Mouse (Mus musculus) cerebellum, adult 18-20 months (tissue): ENCODE measurements around the gene Cdc42ep1.
A peak's percentile ranks its signal among the peaks of the same experiment; 100 is the strongest.
"Not testable (repeated sequence)": the region's sequence is repeated elsewhere in the genome, so short reads cannot be mapped to it uniquely, and the experiment has no call there.

ENCODE experiments used
- DNase-seq, 2 experiments: peaks; one replicate each; pipeline ENCODE4 v3.0.0; 2021

The Cdc42ep1 gene

GRCm38 (mm10) chr15:78830742-78831719 lies 11.4 kb upstream of the Cdc42ep1 start:
- DNase-seq, result no peak

DNA sequence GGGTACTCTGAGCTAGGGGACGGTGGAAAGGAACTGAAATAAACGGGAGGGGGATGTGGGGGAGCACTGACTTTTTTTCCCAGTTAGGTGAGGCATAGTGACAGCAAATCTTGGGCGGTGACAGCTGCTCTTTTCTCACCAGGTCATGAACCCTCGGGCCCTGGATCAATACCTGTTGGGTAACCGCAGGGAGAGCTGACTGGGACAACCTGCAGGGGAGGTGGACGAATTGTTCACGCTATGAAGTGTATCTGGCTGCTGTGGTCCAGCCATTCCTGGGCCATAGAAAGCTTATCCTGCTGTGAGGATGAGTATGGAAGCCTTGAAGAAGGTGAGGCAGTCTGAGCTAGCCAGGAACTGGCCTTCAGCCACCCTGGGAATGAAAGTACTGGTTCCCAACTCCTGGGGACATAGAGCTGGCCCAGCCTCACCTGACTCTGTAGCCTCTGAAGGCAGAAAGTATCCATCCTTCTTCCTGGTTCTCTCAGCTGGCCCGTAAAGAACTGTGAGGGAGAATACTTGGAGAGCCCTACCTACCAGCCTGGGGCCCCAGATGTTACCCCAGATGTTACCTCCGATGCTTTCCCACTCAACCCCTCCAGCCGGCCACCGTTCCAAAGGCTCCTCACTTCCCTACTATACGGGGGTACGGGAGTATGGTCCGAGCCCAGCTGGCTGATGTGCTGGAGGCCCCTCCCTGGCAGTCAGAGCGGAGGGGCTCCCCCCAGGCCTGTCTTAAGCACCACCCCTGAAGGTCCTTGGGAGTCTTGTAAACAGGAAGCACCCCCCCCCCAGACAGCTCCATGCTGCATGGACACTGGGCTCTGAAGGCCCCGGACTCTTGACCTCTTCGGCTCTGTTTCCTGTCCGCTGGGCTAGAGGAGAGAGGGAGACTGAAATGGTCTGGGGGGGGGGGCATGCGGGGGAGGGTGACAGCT lies 10.4 kb upstream of the Cdc42ep1 start:
- no peak for DNase-seq

GRCm38 (mm10) chr15:78832701-78833123 lies 9.7 kb upstream of the Cdc42ep1 start:
- DNase-seq, result peak; percentile 55 to 61

DNA sequence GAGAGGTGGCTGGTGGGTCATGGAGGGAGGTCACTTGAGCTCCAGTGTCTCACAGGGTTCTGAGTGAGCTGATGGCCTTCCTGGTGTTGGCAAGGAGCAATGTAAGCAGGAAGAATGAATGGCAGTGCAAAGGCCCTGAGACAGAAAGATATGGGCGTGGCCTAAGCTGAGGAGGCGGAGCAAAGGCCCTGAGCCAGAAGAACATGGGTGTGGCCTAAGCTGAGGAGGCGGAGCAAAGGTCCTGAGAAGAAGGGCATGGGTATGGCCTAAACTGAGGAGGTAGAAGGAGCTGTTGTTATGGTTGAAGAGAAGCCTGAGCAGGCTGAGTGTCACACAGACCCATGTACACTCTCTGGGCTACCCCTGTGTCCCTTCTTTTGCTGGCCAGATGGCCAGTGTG lies 8.8 kb upstream of the Cdc42ep1 start:
- DNase-seq, result no peak

- DNase-seq, result no peak
Observed at GRCm38 (mm10) chr15:78834233-78835005, 8.0 kb upstream of the Cdc42ep1 start.

- DNase-seq, result peak; percentile 48 to 50
Observed at GRCm38 (mm10) chr15:78835200-78836085, 7.0 kb upstream of the Cdc42ep1 start.

DNA sequence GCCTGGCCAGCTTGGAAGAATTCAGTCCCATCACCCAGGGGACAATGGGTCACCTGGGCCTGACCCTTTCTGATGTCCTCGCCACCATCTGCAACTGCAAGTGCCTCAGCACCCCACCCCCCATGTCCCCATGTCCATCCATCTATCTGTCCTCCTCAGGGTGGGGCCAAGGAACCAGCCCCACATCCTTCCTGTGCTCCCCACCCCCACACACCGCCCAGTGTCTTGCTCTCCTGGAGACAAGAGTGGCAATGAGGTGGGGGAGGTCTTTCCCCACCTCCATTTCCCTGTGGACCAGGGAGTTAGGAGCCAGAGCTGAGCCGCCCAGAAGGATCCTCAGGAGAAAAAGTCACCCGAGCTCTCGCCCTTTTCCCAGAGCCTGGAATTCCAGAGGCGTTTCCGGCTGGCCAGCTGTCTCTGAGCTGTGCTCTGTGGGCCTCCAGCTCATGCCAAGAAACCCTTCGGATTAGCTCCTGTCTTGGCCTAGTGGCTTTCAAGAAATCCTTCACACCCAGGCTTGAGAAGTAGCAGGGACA lies 6.3 kb upstream of the Cdc42ep1 start:
- DNase-seq, result no peak

DNA sequence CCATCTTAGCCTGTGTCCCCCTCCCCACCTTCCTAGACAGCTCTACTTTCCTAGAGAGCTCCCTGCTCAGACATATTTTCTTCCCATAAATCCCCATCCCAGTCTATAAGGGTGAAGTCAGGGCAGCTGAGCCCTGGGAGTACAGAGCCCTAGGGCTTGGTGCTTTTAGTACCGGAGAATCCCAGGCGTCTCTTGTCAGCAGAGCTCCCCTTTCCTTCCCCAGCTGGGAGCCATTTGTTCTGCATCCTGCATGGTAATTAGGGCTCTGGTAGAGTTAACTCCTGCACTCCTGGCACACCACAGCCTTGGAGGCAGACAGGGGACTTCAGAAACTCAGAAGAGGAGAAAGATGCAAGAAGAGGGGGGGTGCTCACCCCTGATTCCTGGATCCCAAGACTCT lies 2.7 kb upstream of the Cdc42ep1 start:
- DNase-seq, result no peak

DNA sequence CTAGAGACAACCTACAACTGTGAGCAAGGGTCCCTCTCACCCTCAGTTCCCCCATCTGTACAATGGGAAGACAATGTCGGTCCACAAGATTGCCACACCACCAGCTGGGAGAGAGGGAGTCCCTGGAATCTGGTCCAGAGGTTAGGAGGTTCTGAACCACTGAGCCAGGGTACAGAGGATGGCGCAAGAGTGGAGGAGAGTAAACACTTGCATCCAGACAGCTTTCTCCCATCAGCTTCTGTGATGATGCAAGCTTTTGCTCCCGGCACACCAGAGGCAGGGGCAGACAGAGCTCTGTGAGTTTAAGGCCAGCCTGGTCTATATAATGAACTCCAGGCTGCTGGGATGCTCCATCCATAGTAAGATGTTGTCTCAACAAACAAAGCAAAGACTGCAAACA lies 2.2 kb upstream of the Cdc42ep1 start:
- no peak for DNase-seq

GRCm38 (mm10) chr15:78840751-78841150 lies 1.7 kb upstream of the Cdc42ep1 start:
- DNase-seq, result no peak

GRCm38 (mm10) chr15:78841161-78841790 lies 1.1 kb upstream of the Cdc42ep1 start:
- DNase-seq, result no peak

- no peak for DNase-seq
Observed at GRCm38 (mm10) chr15:78843581-78844469, 1.4 kb downstream of the Cdc42ep1 start.

- DNase-seq, result peak in 1 of 2 experiments; percentile 32
Observed at GRCm38 (mm10) chr15:78844791-78845190, 2.4 kb downstream of the Cdc42ep1 start.

DNA sequence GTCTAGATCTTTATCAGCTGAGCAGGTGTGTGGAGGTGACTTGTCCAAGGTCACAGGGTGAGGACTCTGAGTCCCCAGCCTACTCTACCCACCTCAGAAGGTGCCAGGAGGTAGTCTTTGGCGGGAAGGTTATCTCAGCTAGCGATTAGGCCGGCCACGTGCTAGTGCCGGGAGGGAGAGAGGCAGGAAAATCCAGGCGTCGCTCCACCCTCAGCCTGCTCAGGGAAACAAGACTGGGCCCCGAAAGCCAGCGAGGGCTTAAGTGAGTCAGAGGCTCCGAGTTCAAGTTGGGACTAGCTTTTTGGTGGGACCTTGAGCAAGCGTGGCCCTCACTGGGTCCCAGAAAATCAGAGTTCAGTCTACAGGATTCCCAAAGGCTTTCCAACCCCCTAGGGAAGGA lies 2.9 kb downstream of the Cdc42ep1 start:
- no peak for DNase-seq

DNA sequence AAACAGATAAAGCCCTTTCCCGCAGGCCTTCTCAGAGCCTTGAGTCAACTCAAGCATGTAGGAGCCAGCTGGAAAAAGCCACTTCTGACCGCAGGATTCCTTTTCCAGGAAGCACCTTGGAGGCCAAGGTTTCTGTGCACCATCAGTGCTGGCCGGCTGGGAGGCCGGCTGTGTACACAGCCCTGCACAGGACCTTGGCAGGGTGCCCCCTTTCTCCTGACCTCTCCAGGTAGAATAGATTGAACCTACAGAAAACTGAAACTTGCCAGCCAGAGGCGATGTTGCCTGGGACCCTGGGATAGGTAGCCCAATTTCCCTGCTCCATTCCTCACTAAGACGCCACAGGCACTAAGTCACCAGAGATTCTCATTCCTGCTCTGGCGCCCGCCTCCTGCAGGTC lies 3.4 kb downstream of the Cdc42ep1 start:
- DNase-seq, result no peak

DNA sequence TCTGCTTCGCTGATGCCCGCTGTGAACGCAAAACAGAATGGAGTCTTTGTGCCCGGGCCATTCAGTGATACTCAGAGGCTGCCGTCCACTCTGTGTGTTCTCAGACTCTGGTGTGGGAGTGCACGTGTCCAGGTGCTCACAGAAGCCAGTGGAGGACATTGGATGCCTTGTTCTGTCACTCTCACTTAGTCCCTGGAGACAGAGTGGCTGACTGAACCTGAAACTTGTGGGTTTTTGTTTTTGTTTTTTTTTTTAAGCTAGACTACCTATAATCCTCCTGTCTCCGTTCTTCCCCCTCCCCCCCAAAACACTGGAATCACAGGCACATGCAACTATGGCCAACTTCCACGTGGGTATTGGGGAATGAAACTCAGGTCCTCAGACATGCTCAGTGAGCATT lies 3.9 kb downstream of the Cdc42ep1 start:
- no peak for DNase-seq

DNA sequence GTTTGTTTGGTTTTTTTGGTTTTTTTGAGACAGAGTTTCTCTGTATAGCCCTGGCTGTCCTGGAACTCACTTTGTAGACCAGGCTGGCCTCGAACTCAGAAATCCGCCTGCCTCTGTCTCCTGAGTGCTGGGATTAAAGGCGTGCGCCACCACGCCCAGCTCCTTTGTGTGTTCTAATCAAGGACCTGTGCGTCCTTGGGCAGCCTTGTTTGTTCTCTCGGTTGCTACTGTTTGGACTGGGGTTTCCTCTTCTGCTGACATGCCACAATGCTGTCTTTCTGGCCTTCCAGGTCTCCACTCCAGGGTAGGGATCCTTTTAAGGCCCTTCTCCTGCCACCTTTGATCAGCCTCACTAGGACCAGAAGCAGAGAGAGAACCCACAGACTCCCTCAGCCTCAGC lies 4.4 kb downstream of the Cdc42ep1 start:
- not testable (repeated sequence) for DNase-seq

GRCm38 (mm10) chr15:78848467-78848866 lies 6.0 kb downstream of the Cdc42ep1 start:
- DNase-seq, result peak; percentile 76 to 85

- no peak for DNase-seq
Observed at GRCm38 (mm10) chr15:78849485-78849884, 7.1 kb downstream of the Cdc42ep1 start.
